In the genomic region with DNA sequence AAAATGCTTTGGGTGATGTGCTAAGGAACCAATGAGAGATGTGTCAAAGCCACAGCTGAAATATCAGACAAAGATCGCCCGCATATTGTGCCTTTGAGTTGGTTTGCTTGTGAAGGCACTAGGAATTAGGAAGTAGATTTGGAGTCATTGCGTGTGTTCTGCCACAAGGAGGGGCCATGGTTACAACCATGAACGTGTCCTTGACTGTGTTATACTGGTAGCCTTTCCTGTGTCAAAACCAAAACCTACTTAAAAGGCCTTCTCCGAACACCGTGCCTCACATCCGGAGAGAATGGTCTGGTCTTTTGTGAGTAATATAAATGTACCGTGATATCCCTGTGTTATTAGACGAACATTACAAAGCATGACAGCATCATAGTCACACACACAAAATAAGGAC, we compare ENCODE assay signal across 9 mouse cellular contexts.
DNase-seq lines count a peak whose midpoint lies in the region; ATAC-seq and TF ChIP-seq lines count a peak whose summit lies in the region.
"Had no signal": no experiment of that assay in that cellular context is flagged by ENCODE, and none has a peak within 500 bp of the region (broad histone marks: within the 10 kb centered on the region; RNA-seq: fewer than 3 reads in every experiment).

No protein-coding gene starts in this region.

- H3K4me1 ChIP-seq in hindbrain, embryonic 13.5 days (replicated peaks): peaks cover 31% of the 10 kb centered on the region
- H3K4me1 ChIP-seq in neural tube, embryonic 13.5 days (replicated peaks): peaks cover 25% of the 10 kb centered on the region
- H3K4me1 ChIP-seq: embryonic facial prominence, embryonic 13.5 days had no signal

- intact Hi-C loops in left cerebral cortex, adult 2 months (cut with DNase I): loop anchor here (2.0 to 10.0 kb wide), 3 partner anchors 759 to 1469 kb away; no protein-coding TSS in a partner anchor

- H3K4me2 ChIP-seq in hindbrain, embryonic 13.5 days: no peak overlapping the region
- no peak overlapping the region for H3K4me2 ChIP-seq in neural tube, embryonic 13.5 days
- H3K4me2 ChIP-seq: embryonic facial prominence, embryonic 13.5 days had no signal

- H3K9ac ChIP-seq in hindbrain, embryonic 13.5 days: no peak overlapping the region
- H3K9ac ChIP-seq in neural tube, embryonic 13.5 days: 0 out of 2 replicates have a peak overlapping the region, but pooled peaks have one; percentile 13
- H3K9ac ChIP-seq: embryonic facial prominence, embryonic 13.5 days had no signal

- no peaks in the 10 kb centered on the region for H3K27me3 ChIP-seq in hindbrain, embryonic 13.5 days
- no peaks in the 10 kb centered on the region for H3K27me3 ChIP-seq in neural tube, embryonic 13.5 days
- H3K27me3 ChIP-seq: embryonic facial prominence, embryonic 13.5 days had no signal

- H3K9me3 ChIP-seq in hindbrain, embryonic 13.5 days: no peaks in the 10 kb centered on the region
- H3K9me3 ChIP-seq in neural tube, embryonic 13.5 days: no peaks in the 10 kb centered on the region
- H3K9me3 ChIP-seq: embryonic facial prominence, embryonic 13.5 days had no signal

- peak; percentile 72 for TF ChIP-seq CTCF in left cerebral cortex, adult 2 months (IDR thresholded peaks at IDR 0.05)

- peak; percentile 76 for ATAC-seq in hindbrain, embryonic 13.5 days (ENCODE audit: low FRiP score)
- peak; percentile 88 for ATAC-seq in neural tube, embryonic 13.5 days (ENCODE audit: low read depth)
- ATAC-seq in activated CD4-positive, CD25-positive, alpha-beta regulatory T cell, adult 4 months: no peak

- H3K27ac ChIP-seq in hindbrain, embryonic 13.5 days: peak overlapping the region; percentile 71
- H3K27ac ChIP-seq in left cerebral cortex, adult 2 months: no peak overlapping the region
- peak overlapping the region; percentile 29; the same call in 1 of the 2 replicates for H3K27ac ChIP-seq in neural tube, embryonic 13.5 days (replicated peaks)
- H3K27ac ChIP-seq: embryonic facial prominence, embryonic 13.5 days had no signal

- no peak overlapping the region for H3K4me3 ChIP-seq in hindbrain, embryonic 13.5 days
- H3K4me3 ChIP-seq in left cerebral cortex, adult 2 months: no peak overlapping the region
- H3K4me3 ChIP-seq in neural tube, embryonic 13.5 days: no peak overlapping the region
- H3K4me3 ChIP-seq: embryonic facial prominence, embryonic 13.5 days had no signal

- peak; percentile 19 to 66 for DNase-seq in adrenal gland, adult (ENCODE audit: inconsistent age in 2 of 2, low spot score in 1 of 2)
- DNase-seq in adrenal gland, postnatal 4 days (ENCODE audit: low spot score in 2 of 2): no peak
- peak; percentile 6 for DNase-seq in adipocyte (ENCODE audit: low spot score)
- peak; percentile 39 for DNase-seq in embryo, embryonic 11.5 days (ENCODE audit: low read depth, low spot score)
- peak; percentile 28 to 57 for DNase-seq in left cerebral cortex, adult 2 months (ENCODE audit: extremely low spot score in 1 of 2, low spot score in 2 of 2)

- H3K36me3 ChIP-seq in hindbrain, embryonic 13.5 days: no peaks in the 10 kb centered on the region
- H3K36me3 ChIP-seq in neural tube, embryonic 13.5 days: no peaks in the 10 kb centered on the region
- H3K36me3 ChIP-seq: embryonic facial prominence, embryonic 13.5 days had no signal

- 29% methylated on average over 9 of the region's 9 CpGs for whole genome bisulfite sequencing in hindbrain, embryonic 13.5 days
- WGBS in neural tube, embryonic 13.5 days: 45% methylated on average over 9 of the region's 9 CpGs

Comparison
In these comparisons a context has a peak if more than half of its experiments do, and no peak if none do; other contexts are left out.
1. DNase-seq: peak in adrenal gland, adult (2 of 2), adipocyte (single experiment), embryo, embryonic 11.5 days (single experiment) and left cerebral cortex, adult 2 months (2 of 2); none in adrenal gland, postnatal 4 days (0 of 2).